11 mouse cellular contexts compared by ENCODE assay signal in genomic region chr1:89453666-89454065, GRCm38 (mm10). TPM values are rescaled to one million over a fixed set of nuclear protein-coding genes. Genes with fewer than 3 reads are reported as not detected.
A peak's percentile ranks its signal among the peaks of the same experiment; 100 is the strongest.
DNase-seq lines count a peak whose midpoint lies in the region; ATAC-seq and TF ChIP-seq lines count a peak whose summit lies in the region.
"Had no signal": no experiment of that assay in that cellular context is flagged by ENCODE, and none has a peak within 500 bp of the region (broad histone marks: within the 10 kb centered on the region; RNA-seq: fewer than 3 reads in every experiment).

No protein-coding gene starts in this region.

- peak overlapping the region; percentile 93 for H3K4me2 ChIP-seq in lung, postnatal 0 days (replicated peaks; ENCODE audit: low read depth, low read length)
- peak overlapping the region; percentile 98 for H3K4me2 ChIP-seq in limb, embryonic 14.5 days (replicated peaks; ENCODE audit: low read depth, low read length, severe bottlenecking)
- peak overlapping the region; percentile 73 for H3K4me2 ChIP-seq in stomach, embryonic 15.5 days

- peak; percentile 36 to 42 for DNase-seq in cerebellum, adult 2 months
- DNase-seq in cerebellum, postnatal 36 days: no peak
- DNase-seq in lung, postnatal 0 days (ENCODE audit: low spot score): no peak
- no peak for DNase-seq in lung, postnatal 36 days
- no peak for DNase-seq in limb, embryonic 14.5 days (ENCODE audit: low spot score)
- DNase-seq in urinary bladder, postnatal 14 days (ENCODE audit: low spot score): no peak
- no peak for DNase-seq in retina, postnatal 1 day
- DNase-seq: adrenal gland, adult 8-10 months; gastrocnemius, postnatal 25 days; right cerebral cortex, adult 18-20 months had no signal

- WGBS in cerebellum, adult 2 months: 28% methylated on average over 6 of the region's 6 CpGs
- WGBS in lung, postnatal 0 days: 31% methylated on average over 6 of the region's 6 CpGs
- 30% methylated on average over 6 of the region's 6 CpGs for WGBS in limb, embryonic 14.5 days
- 33% methylated on average over 6 of the region's 6 CpGs for WGBS in stomach, embryonic 15.5 days

- H3K36me3 ChIP-seq in lung, postnatal 0 days (ENCODE audit: insufficient read depth, low read length): no peaks in the 10 kb centered on the region
- H3K36me3 ChIP-seq in limb, embryonic 14.5 days (ENCODE audit: control insufficient read depth, insufficient read depth, low read length): no peaks in the 10 kb centered on the region
- no peaks in the 10 kb centered on the region for H3K36me3 ChIP-seq in stomach, embryonic 15.5 days

- no peak for TF ChIP-seq POLR2A in cerebellum, adult 2 months (IDR thresholded peaks at IDR 0.05; ENCODE audit: borderline replicate concordance, insufficient read depth, low read length)
- no peak for TF ChIP-seq POLR2A in limb, embryonic 14.5 days (IDR thresholded peaks at IDR 0.05; ENCODE audit: borderline replicate concordance, extremely low read depth, insufficient read depth, insufficient read length)

- no peak for ATAC-seq in lung, postnatal 0 days
- ATAC-seq in limb, embryonic 14.5 days (ENCODE audit: low FRiP score, low read depth): no peak
- ATAC-seq in stomach, embryonic 15.5 days (ENCODE audit: insufficient read depth, low FRiP score, low read depth): no peak

- 0 out of 2 replicates have a peak, but pooled peaks cover 5% of the 10 kb centered on the region for H3K9me3 ChIP-seq in lung, postnatal 0 days (ENCODE audit: low read length)
- H3K9me3 ChIP-seq in limb, embryonic 14.5 days (ENCODE audit: control insufficient read depth, low read length): 0 out of 2 replicates have a peak, but pooled peaks cover 4% of the 10 kb centered on the region
- H3K9me3 ChIP-seq in stomach, embryonic 15.5 days: no peaks in the 10 kb centered on the region

- peak overlapping the region; percentile 20; the same call in 1 of the 2 replicates for H3K27ac ChIP-seq in cerebellum, adult 2 months (ENCODE audit: insufficient read depth, low read length)
- no peak overlapping the region for H3K27ac ChIP-seq in lung, postnatal 0 days (ENCODE audit: low read length)
- H3K27ac ChIP-seq in limb, embryonic 14.5 days (replicated peaks; ENCODE audit: low read depth, low read length): 0 out of 2 replicates have a peak overlapping the region, but pooled peaks have one; percentile 72
- no peak overlapping the region for H3K27ac ChIP-seq in stomach, embryonic 15.5 days

- H3K9ac ChIP-seq in lung, postnatal 0 days (replicated peaks; ENCODE audit: low read depth): no peak overlapping the region
- H3K9ac ChIP-seq in limb, embryonic 14.5 days (ENCODE audit: low read depth, low read length, severe bottlenecking): peak overlapping the region; percentile 86
- 0 out of 2 replicates have a peak overlapping the region, but pooled peaks have one; percentile 16 for H3K9ac ChIP-seq in stomach, embryonic 15.5 days

- peaks cover 14% of the 10 kb centered on the region for H3K4me1 ChIP-seq in cerebellum, adult 2 months (ENCODE audit: control insufficient read depth, insufficient read depth, low read length)
- peaks cover 7% of the 10 kb centered on the region; the same call in 1 of the 2 replicates for H3K4me1 ChIP-seq in lung, postnatal 0 days (ENCODE audit: insufficient read depth, low read depth, low read length)
- H3K4me1 ChIP-seq in limb, embryonic 14.5 days (ENCODE audit: control insufficient read depth, insufficient read depth, low read length): peaks cover 18% of the 10 kb centered on the region
- H3K4me1 ChIP-seq in stomach, embryonic 15.5 days: peaks cover 14% of the 10 kb centered on the region

- no peak for TF ChIP-seq CTCF in cerebellum, adult 2 months (IDR thresholded peaks at IDR 0.05; ENCODE audit: borderline replicate concordance, insufficient read depth, low read depth, low read length)
- TF ChIP-seq CTCF in lung, postnatal 0 days (IDR thresholded peaks at IDR 0.05): no peak

- TF ChIP-seq EP300 in lung, postnatal 0 days (IDR thresholded peaks at IDR 0.05): no peak

- H3K27me3 ChIP-seq in cerebellum, adult 2 months (ENCODE audit: control insufficient read depth, insufficient read depth, low read length): no peaks in the 10 kb centered on the region
- no peaks in the 10 kb centered on the region for H3K27me3 ChIP-seq in lung, postnatal 0 days (replicated peaks; ENCODE audit: insufficient read depth, low read length)
- no peaks in the 10 kb centered on the region for H3K27me3 ChIP-seq in limb, embryonic 14.5 days (ENCODE audit: control insufficient read depth, insufficient read depth, low read length)
- H3K27me3 ChIP-seq in stomach, embryonic 15.5 days (replicated peaks): no peaks in the 10 kb centered on the region

- H3K4me3 ChIP-seq in cerebellum, adult 2 months (replicated peaks; ENCODE audit: insufficient read depth, low read depth, low read length): peak overlapping the region; percentile 81
- peak overlapping the region; percentile 87 for H3K4me3 ChIP-seq in lung, postnatal 0 days (ENCODE audit: low read depth, low read length)
- peak overlapping the region; percentile 89 for H3K4me3 ChIP-seq in limb, embryonic 14.5 days (replicated peaks; ENCODE audit: low read length)
- H3K4me3 ChIP-seq in stomach, embryonic 15.5 days (replicated peaks): peak overlapping the region; percentile 80

RNA-seq across cellular contexts. Expression of gene Agap1, which starts 0.9 kb away (rescaled TPM):
- 82.9 and 105 TPM in 2 replicates for polyA plus RNA-seq in cerebellum, adult 2 months (2012; rRNA removed)
- polyA plus RNA-seq in lung, postnatal 0 days (2015; fragmentation: Nextera tagmentation; extraction: Ambion mirVana): 8.7 and 10.7 TPM in 2 replicates
- 16.2 and 16.5 TPM in 2 replicates for polyA plus RNA-seq in limb, embryonic 14.5 days (2012; rRNA removed)
- polyA plus RNA-seq in limb, embryonic 14.5 days (2014; fragmentation: Nextera tagmentation; extraction: Ambion mirVana): 19.5 and 21.4 TPM in 2 replicates
- polyA plus RNA-seq in stomach, embryonic 15.5 days (2015; fragmentation: Nextera tagmentation; extraction: Ambion mirVana): 9.3 and 10.6 TPM in 2 replicates

Comparison
In these comparisons a context has a peak if more than half of its experiments do, and no peak if none do; other contexts are left out.
1. DNase-seq: peak in cerebellum, adult 2 months (2 of 2); none in cerebellum, postnatal 36 days (0 of 2), lung, postnatal 0 days (single experiment), lung, postnatal 36 days (single experiment), limb, embryonic 14.5 days (single experiment), urinary bladder, postnatal 14 days (single experiment) and retina, postnatal 1 day (single experiment).
2. H3K27ac ChIP-seq: peak in cerebellum, adult 2 months (single experiment) and limb, embryonic 14.5 days (single experiment); none in lung, postnatal 0 days (single experiment) and stomach, embryonic 15.5 days (single experiment).
3. Peak in every context shown above with its lines, with median percentiles within 50 percentile points of each other: H3K4me3 ChIP-seq and H3K4me2 ChIP-seq.